Mouse (Mus musculus) neural tube, embryonic 15.5 days (tissue): ENCODE data around the gene Slco4a1. TPM values are rescaled to one million over a fixed set of nuclear protein-coding genes. Genes with fewer than 3 reads are reported as not detected.
A peak's percentile ranks its signal among the peaks of the same experiment; 100 is the strongest.

Experiments used
- ATAC-seq: fragments of 200-750 bp; cut with Nextera tagmentation; 2 replicates; pipeline ENCODE4 v1.8.0; 2017; ENCODE audit warnings: mild to moderate bottlenecking, moderate TSS enrichment, moderate library complexity; ENCODE audit not compliant: low FRiP score
- H3K27ac ChIP-seq: fragments of 300-500 bp; sonication (generic); replicated peaks from 2 replicates; pipeline ENCODE4 v1.5.1; 2015; ENCODE audit warnings: mild to moderate bottlenecking, inconsistent platforms
- H3K27me3 ChIP-seq: fragments of 300-500 bp; sonication (generic); replicated peaks from 2 replicates; pipeline ENCODE4 v1.6.1; 2015; ENCODE audit warnings: inconsistent platforms
- H3K36me3 ChIP-seq: fragments of 300-500 bp; sonication (generic); 2 replicates; pipeline ENCODE4 v1.6.1; 2015; ENCODE audit warnings: inconsistent platforms
- H3K4me1 ChIP-seq: fragments of 300-500 bp; sonication (generic); 2 replicates; pipeline ENCODE4 v1.6.1; 2015; ENCODE audit warnings: inconsistent platforms
- H3K4me2 ChIP-seq: fragments of 300-500 bp; sonication (generic); 2 replicates; pipeline ENCODE4 v1.6.1; 2015; ENCODE audit warnings: inconsistent platforms, mild to moderate bottlenecking, moderate library complexity
- H3K4me3 ChIP-seq: fragments of 300-500 bp; sonication (generic); replicated peaks from 2 replicates; pipeline ENCODE4 v1.5.1; 2015; ENCODE audit warnings: mild to moderate bottlenecking, inconsistent platforms
- H3K9ac ChIP-seq: fragments of 300-500 bp; sonication (generic); replicated peaks from 2 replicates; pipeline ENCODE4 v1.6.1; 2015; ENCODE audit warnings: mild to moderate bottlenecking, inconsistent platforms
- H3K9me3 ChIP-seq: fragments of 300-500 bp; sonication (generic); replicated peaks from 2 replicates; pipeline ENCODE4 v1.6.1; 2016; ENCODE audit warnings: inconsistent platforms
- WGBS: fragments of 180-500 bp; shearing (Covaris S2); methylation state at CpG from one replicate; pipeline ENCODE4 v1.1.7; 2015; ENCODE audit warnings: mixed read lengths; 5-methylcytosine and 5-hydroxymethylcytosine counted together
- polyA plus RNA-seq: library from polyadenylated mRNA; unstranded; fragments of >200 nt; fragmentation: Nextera tagmentation; extraction: Ambion mirVana; gene quantifications from 2 replicates; pipeline ENCODE4 v1.2.1, GENCODE M21; 2015

The Slco4a1 gene
- 2.4 and 4.0 TPM in 2 replicates for polyA plus RNA-seq

DNA sequence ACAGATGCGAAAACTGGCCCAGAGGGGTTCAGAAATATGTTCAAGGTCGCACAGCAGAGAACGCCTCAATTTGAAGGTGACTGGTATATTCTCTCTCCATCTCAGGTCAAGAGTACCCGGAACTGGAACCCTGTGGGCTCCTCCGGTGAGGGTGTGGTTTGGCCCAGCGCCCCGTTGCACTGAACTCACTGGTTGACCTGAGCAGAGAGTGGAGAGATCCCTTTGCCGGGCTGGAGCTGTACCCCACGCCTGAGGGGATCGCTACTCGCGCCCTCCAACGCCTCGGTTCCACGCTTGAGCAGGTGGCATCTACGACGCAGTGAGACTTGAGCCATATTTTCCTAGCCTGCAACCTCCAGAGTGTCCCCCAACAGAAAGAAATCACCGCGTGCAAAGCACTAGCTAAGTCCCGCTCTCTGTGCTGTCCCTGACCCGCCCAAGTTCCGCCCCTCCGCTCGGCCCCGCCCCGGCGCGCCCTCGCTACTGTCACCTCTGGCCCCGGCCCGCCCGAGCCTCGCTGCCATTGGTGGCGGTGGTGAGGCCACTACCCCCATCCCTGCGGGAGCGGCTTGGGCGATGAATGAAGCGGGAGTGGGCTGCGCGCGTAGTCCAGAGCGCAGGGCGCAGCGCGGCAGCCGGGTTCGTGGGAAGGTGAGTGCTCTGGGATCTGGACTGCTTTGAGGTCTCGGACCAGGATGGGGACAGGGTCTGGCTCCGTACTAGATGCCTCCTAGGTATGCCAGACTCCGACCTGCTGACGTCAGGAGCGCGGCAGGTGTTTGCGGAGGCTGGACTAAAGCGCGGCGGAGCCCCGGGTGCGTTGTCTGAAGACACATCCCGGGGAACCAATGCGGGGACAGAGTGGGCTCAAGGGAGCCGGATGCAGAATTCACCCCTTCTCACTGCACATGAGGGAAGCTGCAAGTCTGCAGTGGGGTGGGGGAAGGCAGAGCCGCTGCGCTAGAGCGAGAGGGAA lies at the start of gene Slco4a1:
Gene Slco4a1 (plus strand): TSS at position 523 of the 976 bp plus-strand sequence.
- peak; percentile 86 for ATAC-seq
- Histone ChIP-seq H3K9me3 (no peaks in the 10 kb centered on the region), H3K4me3 (peak within 1 kb of the TSS; percentile 51), H3K4me1 (peaks cover 18% of the 10 kb centered on the region), H3K9ac (peak within 1 kb of the TSS; percentile 44), H3K36me3 (no peaks in the 10 kb centered on the region), H3K4me2 (peak within 1 kb of the TSS; percentile 92), H3K27me3 (peaks cover 43% of the 10 kb centered on the region), H3K27ac (0 out of 2 replicates have a peak within 1 kb of the TSS, but pooled peaks have one; percentile 24)
- 2% methylated on average over 65 of the region's 65 CpGs for WGBS

DNA sequence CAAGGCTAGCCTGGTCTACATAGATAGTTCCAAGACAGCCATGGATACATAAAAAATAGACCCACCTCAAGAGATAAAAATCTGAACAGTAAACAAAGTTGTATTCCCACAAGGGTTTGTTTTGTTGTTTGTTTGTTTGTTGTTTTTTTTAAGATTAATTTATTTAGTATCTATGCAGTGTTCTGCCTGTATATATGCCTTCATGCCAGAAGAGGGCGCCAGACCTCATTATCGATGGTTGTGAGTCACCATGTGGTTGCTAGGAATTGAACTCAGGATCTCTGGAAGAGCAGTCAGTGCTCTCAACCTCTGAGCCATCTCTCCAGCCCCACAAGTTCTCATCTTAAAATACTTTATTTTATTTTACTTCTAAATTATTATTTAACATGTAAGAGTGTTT lies 47.6 kb upstream of the Slco4a1 start:
- ATAC-seq = no peak
- Histone ChIP-seq H3K9ac (no peak overlapping the region), H3K9me3 (no peaks in the 10 kb centered on the region), H3K27me3 (0 out of 2 replicates have a peak, but pooled peaks cover 5% of the 10 kb centered on the region), H3K36me3 (no peaks in the 10 kb centered on the region), H3K4me1 (peaks cover 22% of the 10 kb centered on the region), H3K4me3 (no peak overlapping the region), H3K4me2 (no peak overlapping the region), H3K27ac (no peak overlapping the region)
- 23% methylated on average over 2 of the region's 2 CpGs for WGBS

DNA sequence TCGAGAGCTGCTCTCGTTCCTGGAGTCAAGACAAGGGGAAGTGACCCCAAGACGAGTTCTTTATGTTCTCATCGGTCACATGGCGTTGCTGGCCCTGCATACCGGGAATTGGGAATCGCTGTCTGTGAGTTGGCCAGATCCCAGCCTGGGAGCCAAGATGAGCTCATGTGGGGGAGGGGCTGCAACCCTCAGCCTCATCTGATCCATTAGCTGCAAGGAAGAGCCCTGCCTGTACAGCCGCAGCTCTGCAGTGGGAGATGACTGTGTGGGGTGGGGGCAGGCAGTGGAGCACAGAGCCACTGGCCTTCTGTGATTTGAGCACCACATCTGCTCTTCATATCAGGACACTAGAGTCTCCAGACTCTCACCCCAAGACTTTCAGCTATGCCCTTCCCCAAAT lies 45.6 kb upstream of the Slco4a1 start:
- Histone ChIP-seq H3K9ac (no peak overlapping the region), H3K9me3 (no peaks in the 10 kb centered on the region), H3K4me3 (no peak overlapping the region), H3K36me3 (no peaks in the 10 kb centered on the region), H3K4me2 (no peak overlapping the region), H3K27ac (no peak overlapping the region), H3K4me1 (peaks cover 22% of the 10 kb centered on the region), H3K27me3 (0 out of 2 replicates have a peak, but pooled peaks cover 5% of the 10 kb centered on the region)
- WGBS = 43% methylated on average over 8 of the region's 8 CpGs
- ATAC-seq = peak; percentile 61; the same call in 1 of the 2 replicates

DNA sequence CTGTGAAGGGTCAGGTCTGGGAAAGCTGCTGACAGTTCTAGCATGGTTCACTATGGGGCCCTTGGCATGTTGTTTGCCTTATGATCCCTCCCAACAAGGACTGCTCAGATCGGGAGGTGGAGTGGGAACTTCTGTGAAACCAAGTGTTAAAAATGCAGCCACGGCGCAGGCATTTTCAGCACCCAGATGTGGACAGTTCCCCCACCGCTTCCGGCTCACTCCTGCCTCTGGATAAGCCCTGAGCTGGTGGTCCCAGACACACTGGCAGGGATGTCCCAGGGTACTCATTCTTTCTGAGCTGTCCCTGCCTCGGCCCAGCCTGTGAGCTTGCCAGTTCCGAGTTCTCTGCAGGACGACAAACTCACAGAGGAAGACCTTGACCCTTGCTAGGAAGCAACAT lies 45.0 kb upstream of the Slco4a1 start:
- Histone ChIP-seq H3K27me3 (0 out of 2 replicates have a peak, but pooled peaks cover 8% of the 10 kb centered on the region), H3K9ac (no peak overlapping the region), H3K27ac (no peak overlapping the region), H3K9me3 (no peaks in the 10 kb centered on the region), H3K4me1 (peaks cover 22% of the 10 kb centered on the region), H3K4me3 (no peak overlapping the region), H3K4me2 (no peak overlapping the region), H3K36me3 (no peaks in the 10 kb centered on the region)
- no peak for ATAC-seq
- 15% methylated on average over 8 of the region's 8 CpGs for WGBS

DNA sequence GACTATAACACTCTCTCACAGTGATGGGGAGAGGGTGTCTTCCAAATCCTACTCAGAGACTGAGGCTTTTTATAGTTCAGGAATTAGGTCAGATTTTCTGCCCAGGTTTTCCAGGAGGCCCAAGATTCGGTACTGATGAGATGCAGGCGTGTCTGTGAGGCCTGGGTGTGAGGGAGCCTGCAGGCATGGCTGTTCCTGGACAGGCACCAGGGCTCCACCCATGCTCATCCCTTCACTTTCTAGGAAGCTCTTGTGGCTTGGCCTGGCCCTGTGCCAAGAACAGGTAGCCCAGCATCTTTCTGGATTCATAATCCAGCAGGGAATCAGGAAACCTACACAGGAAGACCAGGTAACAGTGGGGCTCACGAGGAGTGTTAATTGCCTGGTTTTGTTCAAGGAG lies 40.4 kb upstream of the Slco4a1 start:
- WGBS = 75% methylated on average over 3 of the region's 3 CpGs
- ATAC-seq = no peak
- Histone ChIP-seq H3K9ac (no peak overlapping the region), H3K27me3 (peaks cover 11% of the 10 kb centered on the region; the same call in 1 of the 2 replicates), H3K9me3 (no peaks in the 10 kb centered on the region), H3K4me1 (peaks cover 18% of the 10 kb centered on the region), H3K36me3 (no peaks in the 10 kb centered on the region), H3K27ac (no peak overlapping the region), H3K4me2 (no peak overlapping the region), H3K4me3 (no peak overlapping the region)

DNA sequence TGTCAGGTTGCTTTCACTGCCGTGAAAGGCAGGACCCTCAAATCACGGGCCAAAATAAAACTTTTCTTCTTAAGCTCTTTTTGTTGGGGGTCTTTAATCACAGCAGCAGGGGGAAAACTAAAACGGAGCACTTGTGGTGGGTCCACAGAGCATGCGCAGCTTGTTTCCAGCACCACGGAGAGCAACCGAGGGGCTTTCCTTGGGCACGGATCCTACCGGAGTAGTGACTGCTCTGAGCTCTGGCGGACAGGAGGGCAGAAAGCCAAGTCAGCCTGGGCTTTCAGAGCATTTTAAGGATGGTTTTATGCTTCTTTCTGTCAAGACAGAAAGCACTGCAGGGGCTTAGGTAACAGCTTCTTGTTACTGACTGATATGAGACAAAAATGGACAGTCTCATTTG lies 38.3 kb upstream of the Slco4a1 start:
- no peak overlapping the region for H3K4me3 ChIP-seq
- WGBS = 15% methylated on average over 9 of the region's 9 CpGs
- H3K9me3 ChIP-seq = no peaks in the 10 kb centered on the region
- ATAC-seq = no peak
- H3K4me1 ChIP-seq = no peaks in the 10 kb centered on the region
- H3K27me3 ChIP-seq = peaks cover 11% of the 10 kb centered on the region; the same call in 1 of the 2 replicates
- no peak overlapping the region for H3K27ac ChIP-seq
- H3K36me3 ChIP-seq = no peaks in the 10 kb centered on the region
- H3K9ac ChIP-seq = no peak overlapping the region
- no peak overlapping the region for H3K4me2 ChIP-seq

DNA sequence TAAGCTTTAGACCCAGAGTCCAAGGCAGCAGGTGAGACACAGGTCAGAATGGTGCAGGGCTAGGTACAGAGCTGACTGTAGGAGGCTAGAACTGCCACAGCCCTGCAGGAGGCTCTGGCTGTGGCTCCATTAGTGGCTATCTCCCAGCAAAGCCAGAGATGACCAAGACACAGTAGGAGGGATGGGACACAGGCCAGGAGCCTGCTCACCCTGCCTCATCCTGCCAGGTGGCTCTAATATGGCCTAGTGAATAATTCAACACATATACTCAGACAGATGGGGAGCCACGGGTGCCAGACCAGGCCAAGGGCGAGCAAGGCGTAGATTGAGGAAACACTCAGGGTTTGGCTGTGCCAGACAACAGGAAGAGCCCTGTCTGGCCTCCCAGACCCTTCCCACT lies 35.4 kb upstream of the Slco4a1 start:
- Histone ChIP-seq H3K9ac (no peak overlapping the region), H3K4me3 (no peak overlapping the region), H3K27ac (no peak overlapping the region), H3K27me3 (peaks cover 5% of the 10 kb centered on the region; the same call in 1 of the 2 replicates), H3K4me2 (no peak overlapping the region), H3K9me3 (no peaks in the 10 kb centered on the region), H3K36me3 (no peaks in the 10 kb centered on the region), H3K4me1 (no peaks in the 10 kb centered on the region)
- 84% methylated on average over 3 of the region's 3 CpGs for WGBS
- ATAC-seq = no peak

DNA sequence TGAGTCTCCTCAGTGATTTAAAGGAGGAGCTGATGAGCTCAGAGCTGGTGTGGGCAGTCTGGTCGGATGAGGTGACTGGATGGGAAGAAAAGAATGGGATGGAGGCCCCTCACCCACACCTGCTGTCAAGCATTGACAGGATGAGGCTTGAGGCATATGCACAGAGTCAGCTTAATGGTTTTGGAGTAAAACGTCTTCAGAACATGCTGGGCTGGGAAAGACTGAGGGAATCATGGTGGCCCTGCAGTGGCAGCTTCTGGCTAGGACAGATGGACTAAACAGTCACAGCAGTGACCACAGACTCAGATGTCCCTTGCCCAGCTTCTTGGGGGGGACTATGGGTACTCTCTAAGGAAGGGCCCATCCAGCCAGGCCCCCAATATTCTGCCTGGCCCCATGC lies 30.9 kb upstream of the Slco4a1 start:
- Histone ChIP-seq H3K4me1 (no peaks in the 10 kb centered on the region), H3K27me3 (no peaks in the 10 kb centered on the region; the same call in 1 of the 2 replicates), H3K4me2 (no peak overlapping the region), H3K36me3 (no peaks in the 10 kb centered on the region), H3K9ac (no peak overlapping the region), H3K27ac (no peak overlapping the region), H3K9me3 (no peaks in the 10 kb centered on the region), H3K4me3 (no peak overlapping the region)
- ATAC-seq = no peak
- 50% methylated on average over 2 of the region's 2 CpGs for WGBS

DNA sequence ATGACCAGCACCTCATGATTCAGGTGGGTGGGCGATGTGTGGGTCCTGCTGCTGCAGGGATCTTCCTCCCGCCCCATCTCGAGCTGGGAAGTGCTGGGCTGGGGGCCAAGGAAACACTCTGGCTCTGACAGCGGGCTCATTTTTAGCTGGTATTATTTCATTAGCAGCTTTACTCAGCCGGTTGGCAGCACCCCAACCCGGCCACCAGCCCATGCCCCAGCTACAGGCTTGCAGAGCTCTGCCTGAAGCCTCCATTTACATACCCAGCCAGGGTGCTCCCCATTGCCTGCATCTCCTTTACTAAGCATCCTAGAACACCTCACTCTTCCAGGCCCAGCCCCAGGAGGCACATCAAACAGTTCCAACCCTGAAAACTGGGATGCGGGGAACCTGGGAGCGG lies 29.0 kb upstream of the Slco4a1 start:
- H3K9ac ChIP-seq = no peak overlapping the region
- H3K27me3 ChIP-seq = no peaks in the 10 kb centered on the region
- no peak overlapping the region for H3K4me2 ChIP-seq
- H3K36me3 ChIP-seq = no peaks in the 10 kb centered on the region
- no peaks in the 10 kb centered on the region for H3K9me3 ChIP-seq
- 0 out of 2 replicates have a peak, but pooled peaks cover under 1% of the 10 kb centered on the region for H3K4me1 ChIP-seq
- 50% methylated on average over 8 of the region's 8 CpGs for WGBS
- no peak for ATAC-seq
- no peak overlapping the region for H3K27ac ChIP-seq
- H3K4me3 ChIP-seq = no peak overlapping the region

DNA sequence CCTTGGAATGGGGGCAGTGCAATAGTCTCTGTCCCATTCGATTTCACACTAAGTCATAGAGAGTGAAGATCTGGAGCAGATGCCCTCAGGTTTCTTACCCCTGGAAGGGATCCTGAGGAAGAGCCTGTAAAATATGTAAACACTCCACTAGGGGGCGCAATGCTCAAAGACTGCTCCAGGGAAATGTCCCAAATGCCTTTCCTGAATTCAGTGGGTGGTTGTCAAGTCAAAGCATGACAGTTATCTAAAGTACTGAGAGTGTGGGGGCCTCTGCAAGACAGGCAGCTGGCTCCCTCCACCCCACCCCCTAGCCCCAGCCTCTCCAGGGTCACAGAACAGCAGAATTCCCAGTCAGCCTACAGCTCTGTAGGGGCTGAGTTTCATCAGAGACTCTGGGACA lies 27.7 kb upstream of the Slco4a1 start:
- Histone ChIP-seq H3K4me1 (peaks cover 4% of the 10 kb centered on the region; the same call in 1 of the 2 replicates), H3K27ac (no peak overlapping the region)

DNA sequence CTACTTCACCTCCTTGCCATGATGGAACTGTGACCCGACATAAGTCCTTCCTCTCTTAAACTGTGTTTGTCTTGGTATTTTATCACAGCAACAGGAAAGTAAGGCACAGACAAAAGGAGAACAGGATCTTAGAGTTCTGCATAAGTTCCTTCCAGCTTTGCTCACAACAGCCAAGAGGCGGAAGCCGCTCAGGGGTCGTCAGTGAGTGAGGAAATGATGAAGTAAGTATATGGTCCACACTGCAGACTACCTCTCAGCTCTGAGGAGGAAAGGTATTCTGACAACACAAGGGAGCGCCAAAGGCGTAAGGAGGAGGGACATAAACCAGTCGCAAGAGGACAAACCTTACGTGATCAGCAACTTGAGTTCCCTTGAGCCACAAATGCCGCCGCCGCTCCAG lies 25.4 kb upstream of the Slco4a1 start:
- H3K36me3 ChIP-seq = no peaks in the 10 kb centered on the region
- H3K4me2 ChIP-seq = no peak overlapping the region
- H3K27ac ChIP-seq = no peak overlapping the region
- no peak overlapping the region for H3K9ac ChIP-seq
- no peaks in the 10 kb centered on the region; the same call in 1 of the 2 replicates for H3K27me3 ChIP-seq
- H3K4me1 ChIP-seq = peaks cover 4% of the 10 kb centered on the region; the same call in 1 of the 2 replicates
- H3K9me3 ChIP-seq = no peaks in the 10 kb centered on the region
- no peak for ATAC-seq
- WGBS = 79% methylated on average over 11 of the region's 11 CpGs
- no peak overlapping the region for H3K4me3 ChIP-seq

More for the DNA sequence above, 27.7 kb upstream of the Slco4a1 start:
- no peaks in the 10 kb centered on the region for H3K9me3 ChIP-seq
- no peak overlapping the region for H3K4me2 ChIP-seq
- WGBS = 34% methylated on average over 2 of the region's 2 CpGs
- no peaks in the 10 kb centered on the region for H3K36me3 ChIP-seq
- ATAC-seq = no peak
- no peak overlapping the region for H3K4me3 ChIP-seq
- no peaks in the 10 kb centered on the region; the same call in 1 of the 2 replicates for H3K27me3 ChIP-seq
- no peak overlapping the region for H3K9ac ChIP-seq
